Mouse (Mus musculus) liver, embryonic 14 days (tissue): ENCODE data around the gene Gm49352. TPM values are rescaled to one million over a fixed set of nuclear protein-coding genes. Genes with fewer than 3 reads are reported as not detected.

Experiments
- polyA plus RNA-seq: library from polyadenylated mRNA; depleted of rRNA; stranded (reverse); fragments of >200 nt; gene quantifications from 2 replicates; pipeline ENCODE4 v1.2.3, GENCODE M21; 2012; rRNA removed

Gene Gm49352
- polyA plus RNA-seq = not detected in 2 replicates

GRCm38 (mm10) chr13:61568074-61568473 lies at the start of gene Gm49352:
Gm49352 (minus strand) TSS chr13:61568174.

GRCm38 (mm10) chr13:61570027-61570426 lies 2.1 kb upstream of the Gm49352 start, which contains the start of gene Cts3:
Cts3 (minus strand) TSS chr13:61570127.

DNA sequence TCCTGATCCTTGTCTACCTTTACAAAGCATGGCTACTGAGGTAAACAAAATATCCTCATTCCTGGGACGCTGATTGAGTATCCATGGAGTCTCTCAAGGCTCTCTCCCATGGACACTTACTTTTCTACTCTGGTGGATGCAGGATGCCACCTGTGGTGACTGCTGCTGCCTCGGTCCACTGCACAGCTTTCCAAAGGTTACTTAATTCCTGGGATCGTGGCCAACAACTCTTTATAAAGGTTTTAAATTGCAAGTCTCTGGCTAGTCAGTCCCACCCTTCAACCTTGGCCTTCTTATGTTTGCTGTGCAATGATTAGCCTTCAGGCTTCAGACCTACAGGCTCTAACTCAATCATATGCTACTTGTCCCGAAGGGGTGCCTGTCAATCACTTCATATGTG lies 26.3 kb downstream of the Gm49352 start, which contains the start of gene Ctsm:
Gene Ctsm (minus strand): TSS at position 209 of the 400 bp plus-strand sequence.

Other genes with a start within 250 kb of the Gm49352 start
- not detected in 2 replicates for gene Cts7, start 210.0 kb downstream of the Gm49352 start, polyA plus RNA-seq
- 0.02 and 0.13 TPM in 2 replicates for gene Ctsm, start 26.3 kb downstream of the Gm49352 start, polyA plus RNA-seq
- 0.10 and 0.45 TPM in 2 replicates for gene Cts3, start 2.0 kb upstream of the Gm49352 start, polyA plus RNA-seq